Mouse (Mus musculus): ENCODE results near the gene Kctd11. TPM values are rescaled to one million over a fixed set of nuclear protein-coding genes. Genes with fewer than 3 reads are reported as not detected.
"Not testable (repeated sequence)": the region's sequence is repeated elsewhere in the genome, so short reads cannot be mapped to it uniquely, and the experiment has no call there.

The Kctd11 gene
- polyA plus RNA-seq (2012; rRNA removed) = 6.2 and 8.0 TPM in 2 replicates

GRCm38 (mm10) chr11:69880853-69881603 is at the start of gene Kctd11:
TSS of gene Kctd11 (minus strand) at chr11:69881406.
- Histone ChIP-seq H3K27me3 (ENCODE audit: control insufficient read depth, insufficient read depth, low read length) (no peaks in the 10 kb centered on the region), H3K36me3 (ENCODE audit: control insufficient read depth, insufficient read depth, low read length) (peaks cover 28% of the 10 kb centered on the region), H3K27ac (ENCODE audit: control insufficient read depth, insufficient read depth, low read length) (peak within 1 kb of the TSS; percentile 10; the same call in 1 of the 2 replicates), H3K4me3 (ENCODE audit: control insufficient read depth, insufficient read depth, low read length) (peak within 1 kb of the TSS; percentile 39), H3K4me1 (replicated peaks; ENCODE audit: control insufficient read depth, insufficient read depth, low read length) (peaks cover 19% of the 10 kb centered on the region)
- 1% methylated on average over 46 of the region's 46 CpGs for WGBS
- no peak for TF ChIP-seq POLR2A (IDR thresholded peaks at IDR 0.05; ENCODE audit: control insufficient read depth, extremely low read depth, insufficient read depth, low read length, poor library complexity)
- TF ChIP-seq CTCF (IDR thresholded peaks at IDR 0.05; ENCODE audit: borderline replicate concordance, control insufficient read depth, extremely low read depth, insufficient read depth, low read length, poor library complexity) = peak; percentile 75
- peak; percentile 70 for DNase-seq

- not testable (repeated sequence) for H3K27ac ChIP-seq (ENCODE audit: control insufficient read depth, insufficient read depth, low read length); DNase-seq; H3K4me3 ChIP-seq (ENCODE audit: control insufficient read depth, insufficient read depth, low read length); H3K27me3 ChIP-seq (ENCODE audit: control insufficient read depth, insufficient read depth, low read length); H3K36me3 ChIP-seq (ENCODE audit: control insufficient read depth, insufficient read depth, low read length)
- 96% methylated on average over 8 of the region's 8 CpGs for WGBS
- peaks cover 22% of the 10 kb centered on the region for H3K4me1 ChIP-seq (replicated peaks; ENCODE audit: control insufficient read depth, insufficient read depth, low read length)
These were observed 49.0 kb upstream of the Kctd11 start for GRCm38 (mm10) chr11:69930176-69930575.

GRCm38 (mm10) chr11:69929712-69930111 is 48.5 kb upstream of the Kctd11 start:
- Histone ChIP-seq H3K4me1 (replicated peaks; ENCODE audit: control insufficient read depth, insufficient read depth, low read length) (peaks cover 20% of the 10 kb centered on the region), H3K27me3 (ENCODE audit: control insufficient read depth, insufficient read depth, low read length) (no peaks in the 10 kb centered on the region), H3K36me3 (ENCODE audit: control insufficient read depth, insufficient read depth, low read length) (no peaks in the 10 kb centered on the region), H3K4me3 (ENCODE audit: control insufficient read depth, insufficient read depth, low read length) (no peak overlapping the region), H3K27ac (ENCODE audit: control insufficient read depth, insufficient read depth, low read length) (no peak overlapping the region)
- TF ChIP-seq POLR2A (IDR thresholded peaks at IDR 0.05; ENCODE audit: control insufficient read depth, extremely low read depth, insufficient read depth, low read length, poor library complexity) (no peak), CTCF (IDR thresholded peaks at IDR 0.05; ENCODE audit: borderline replicate concordance, control insufficient read depth, extremely low read depth, insufficient read depth, low read length, poor library complexity) (no peak)
- no peak for DNase-seq
- WGBS = 68% methylated on average over 4 of the region's 4 CpGs

- peaks cover 12% of the 10 kb centered on the region for H3K4me1 ChIP-seq (replicated peaks; ENCODE audit: control insufficient read depth, insufficient read depth, low read length)
- H3K36me3 ChIP-seq (ENCODE audit: control insufficient read depth, insufficient read depth, low read length) = no peaks in the 10 kb centered on the region
- no peak for TF ChIP-seq CTCF (IDR thresholded peaks at IDR 0.05; ENCODE audit: borderline replicate concordance, control insufficient read depth, extremely low read depth, insufficient read depth, low read length, poor library complexity)
- TF ChIP-seq POLR2A (IDR thresholded peaks at IDR 0.05; ENCODE audit: control insufficient read depth, extremely low read depth, insufficient read depth, low read length, poor library complexity) = no peak
- H3K27ac ChIP-seq (ENCODE audit: control insufficient read depth, insufficient read depth, low read length) = no peak overlapping the region
- WGBS = 98% methylated on average over 2 of the region's 2 CpGs
- H3K4me3 ChIP-seq (ENCODE audit: control insufficient read depth, insufficient read depth, low read length) = no peak overlapping the region
- no peaks in the 10 kb centered on the region for H3K27me3 ChIP-seq (ENCODE audit: control insufficient read depth, insufficient read depth, low read length)
- no peak for DNase-seq
These were observed 46.3 kb upstream of the Kctd11 start for GRCm38 (mm10) chr11:69927501-69927900.

GRCm38 (mm10) chr11:69922796-69923195 is 41.6 kb upstream of the Kctd11 start:
- no peak for DNase-seq
- no peak overlapping the region for H3K27ac ChIP-seq (ENCODE audit: control insufficient read depth, insufficient read depth, low read length)
- H3K4me3 ChIP-seq (ENCODE audit: control insufficient read depth, insufficient read depth, low read length) = no peak overlapping the region
- peaks cover 6% of the 10 kb centered on the region for H3K4me1 ChIP-seq (replicated peaks; ENCODE audit: control insufficient read depth, insufficient read depth, low read length)
- H3K36me3 ChIP-seq (ENCODE audit: control insufficient read depth, insufficient read depth, low read length) = peaks cover 12% of the 10 kb centered on the region
- 73% methylated on average over 3 of the region's 3 CpGs for WGBS
- no peaks in the 10 kb centered on the region for H3K27me3 ChIP-seq (ENCODE audit: control insufficient read depth, insufficient read depth, low read length)
- TF ChIP-seq CTCF (IDR thresholded peaks at IDR 0.05; ENCODE audit: borderline replicate concordance, control insufficient read depth, extremely low read depth, insufficient read depth, low read length, poor library complexity) (no peak), POLR2A (IDR thresholded peaks at IDR 0.05; ENCODE audit: control insufficient read depth, extremely low read depth, insufficient read depth, low read length, poor library complexity) (no peak)

GRCm38 (mm10) chr11:69922012-69922756 is 41.0 kb upstream of the Kctd11 start:
- Histone ChIP-seq H3K4me3 (ENCODE audit: control insufficient read depth, insufficient read depth, low read length) (peak overlapping the region; percentile 50), H3K4me1 (replicated peaks; ENCODE audit: control insufficient read depth, insufficient read depth, low read length) (peaks cover 6% of the 10 kb centered on the region), H3K27ac (ENCODE audit: control insufficient read depth, insufficient read depth, low read length) (peak overlapping the region; percentile 88), H3K36me3 (ENCODE audit: control insufficient read depth, insufficient read depth, low read length) (peaks cover 18% of the 10 kb centered on the region), H3K27me3 (ENCODE audit: control insufficient read depth, insufficient read depth, low read length) (no peaks in the 10 kb centered on the region)
- 4% methylated on average over 12 of the region's 12 CpGs for WGBS
- DNase-seq = no peak
- TF ChIP-seq CTCF (IDR thresholded peaks at IDR 0.05; ENCODE audit: borderline replicate concordance, control insufficient read depth, extremely low read depth, insufficient read depth, low read length, poor library complexity) (no peak), POLR2A (IDR thresholded peaks at IDR 0.05; ENCODE audit: control insufficient read depth, extremely low read depth, insufficient read depth, low read length, poor library complexity) (no peak)

Measured in thymus, adult 2 months (tissue).